Mouse (Mus musculus) spleen, adult 2 months (tissue): ENCODE results near the gene Wbp11. TPM values are rescaled to one million over a fixed set of nuclear protein-coding genes. Genes with fewer than 3 reads are reported as not detected.

Experiments
- DNase-seq, 2 experiments: peaks; one replicate each; pipeline versions ENCODE4 v3.0.0 to v3.0.0-alpha.2; 2012 to 2021; ENCODE audit warnings: low spot score in 2 of 2, low read depth in 1 of 2
- H3K27ac ChIP-seq: fragments of 200-500 bp; 2 replicates; pipeline ENCODE4 v1.5.1; 2012; ENCODE audit warnings: low read length, inconsistent platforms; ENCODE audit not compliant: insufficient read depth
- H3K27me3 ChIP-seq: fragments of 200-500 bp; 2 replicates; pipeline ENCODE4 v1.6.1; 2012; ENCODE audit warnings: mild to moderate bottlenecking, moderate library complexity, low read length, inconsistent platforms; ENCODE audit not compliant: control insufficient read depth, insufficient read depth
- H3K36me3 ChIP-seq: fragments of 200-500 bp; 2 replicates; pipeline ENCODE4 v1.6.1; 2012; ENCODE audit warnings: mild to moderate bottlenecking, low read length, inconsistent platforms; ENCODE audit not compliant: control insufficient read depth, insufficient read depth
- H3K4me1 ChIP-seq: fragments of 200-500 bp; 2 replicates; pipeline ENCODE4 v1.6.1; 2011; ENCODE audit warnings: inconsistent platforms; ENCODE audit not compliant: control insufficient read depth, insufficient read depth, insufficient read length
- H3K4me3 ChIP-seq: fragments of 200-500 bp; 2 replicates; pipeline ENCODE4 v1.5.1; 2011; ENCODE audit warnings: mild to moderate bottlenecking, inconsistent platforms; ENCODE audit not compliant: insufficient read depth, insufficient read length; ENCODE audit errors: extremely low read depth
- CTCF ChIP-seq: fragments of 200-500 bp; IDR thresholded peaks from 2 replicates; pipeline ENCODE4 v1.5.1; 2011; ENCODE audit warnings: mild to moderate bottlenecking, inconsistent platforms; ENCODE audit not compliant: insufficient read depth, insufficient read length, insufficient replicate concordance; ENCODE audit errors: extremely low read depth
- POLR2A ChIP-seq: fragments of 200-500 bp; IDR thresholded peaks from 2 replicates; pipeline ENCODE4 v1.6.1; 2011; ENCODE audit warnings: low read depth, low read length, inconsistent platforms
- WGBS: fragments of 180-500 bp; shearing (Covaris S2); methylation state at CpG from one replicate; pipeline ENCODE4 v1.1.7; 2018; 5-methylcytosine and 5-hydroxymethylcytosine counted together
- polyA plus RNA-seq: library from polyadenylated mRNA; depleted of rRNA; stranded (reverse); fragments of >200 nt; gene quantifications from 2 replicates; pipeline ENCODE4 v1.2.3, GENCODE M21; 2012

Wbp11 gene
- polyA plus RNA-seq, 1 experiment: 33.5 TPM

- TF ChIP-seq POLR2A (no peak), CTCF (no peak)
- Histone ChIP-seq H3K4me1 (peaks cover 33% of the 10 kb centered on the region), H3K4me3 (no peak overlapping the region), H3K36me3 (no peaks in the 10 kb centered on the region), H3K27me3 (no peaks in the 10 kb centered on the region), H3K27ac (no peak overlapping the region)
- DNase-seq: no peak
- 67% methylated on average over 4 of the region's 4 CpGs for WGBS
Measured at GRCm38 (mm10) chr6:136852348-136852747, 24.3 kb upstream of the Wbp11 start.

- TF ChIP-seq POLR2A: no peak
- TF ChIP-seq CTCF: no peak
- H3K27ac ChIP-seq: no peak overlapping the region
- H3K36me3 ChIP-seq: no peaks in the 10 kb centered on the region
- no peak for DNase-seq
- peaks cover 18% of the 10 kb centered on the region for H3K4me1 ChIP-seq
- WGBS: 64% methylated on average over 6 of the region's 6 CpGs
- no peak overlapping the region for H3K4me3 ChIP-seq
- H3K27me3 ChIP-seq: no peaks in the 10 kb centered on the region
Measured at GRCm38 (mm10) chr6:136850267-136850666, 22.2 kb upstream of the Wbp11 start.

DNA sequence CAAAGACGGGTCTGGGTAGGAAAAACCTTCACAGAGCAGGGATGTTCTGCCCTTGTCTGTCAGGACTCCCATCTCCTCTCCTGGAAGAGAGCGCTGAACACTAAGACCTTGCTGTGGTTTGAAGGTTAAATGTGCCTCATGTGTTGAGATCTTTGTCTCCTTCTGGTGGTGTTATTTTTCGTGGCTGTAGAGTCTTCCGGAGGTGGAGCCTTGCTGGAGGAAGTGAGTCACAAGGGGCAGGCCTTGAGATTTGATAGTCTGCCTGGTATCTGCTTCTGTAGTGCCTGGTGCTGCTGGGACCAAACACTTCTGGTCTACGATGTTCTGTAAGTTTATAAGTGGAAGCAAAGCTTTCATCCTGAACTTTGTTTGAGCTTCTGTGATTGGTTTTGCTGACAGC is 20.9 kb upstream of the Wbp11 start:
- H3K4me3 ChIP-seq: no peak overlapping the region
- no peaks in the 10 kb centered on the region for H3K36me3 ChIP-seq
- TF ChIP-seq POLR2A (no peak), CTCF (no peak)
- WGBS: 77% methylated on average over 5 of the region's 5 CpGs
- no peak for DNase-seq
- H3K4me1 ChIP-seq: peaks cover 9% of the 10 kb centered on the region; the same call in 1 of the 2 replicates
- H3K27ac ChIP-seq: no peak overlapping the region
- H3K27me3 ChIP-seq: no peaks in the 10 kb centered on the region

- Histone ChIP-seq H3K27me3 (no peaks in the 10 kb centered on the region), H3K36me3 (no peaks in the 10 kb centered on the region), H3K27ac (no peak overlapping the region), H3K4me3 (no peak overlapping the region), H3K4me1 (peaks cover 9% of the 10 kb centered on the region; the same call in 1 of the 2 replicates)
- DNase-seq: no peak
- TF ChIP-seq CTCF (no peak), POLR2A (no peak)
- 83% methylated on average over 8 of the region's 8 CpGs for WGBS
Measured at GRCm38 (mm10) chr6:136848399-136848798, 20.4 kb upstream of the Wbp11 start.

GRCm38 (mm10) chr6:136847790-136848189 is 19.8 kb upstream of the Wbp11 start:
- peaks cover 8% of the 10 kb centered on the region; the same call in 1 of the 2 replicates for H3K4me1 ChIP-seq
- TF ChIP-seq POLR2A: no peak
- peak; percentile 61; the same call in 1 of the 2 replicates for TF ChIP-seq CTCF
- no peaks in the 10 kb centered on the region for H3K27me3 ChIP-seq
- H3K4me3 ChIP-seq: no peak overlapping the region
- peak in 1 of 2 experiments; percentile 61 for DNase-seq
- 17% methylated on average over 2 of the region's 2 CpGs for WGBS
- no peaks in the 10 kb centered on the region for H3K36me3 ChIP-seq
- H3K27ac ChIP-seq: no peak overlapping the region

- no peak overlapping the region for H3K27ac ChIP-seq
- 96% methylated on average over 3 of the region's 3 CpGs for WGBS
- DNase-seq: no peak
- 0 out of 2 replicates have a peak, but pooled peaks cover 5% of the 10 kb centered on the region for H3K4me1 ChIP-seq
- H3K27me3 ChIP-seq: no peaks in the 10 kb centered on the region
- no peak overlapping the region for H3K4me3 ChIP-seq
- H3K36me3 ChIP-seq: no peaks in the 10 kb centered on the region
- TF ChIP-seq POLR2A: no peak
- no peak for TF ChIP-seq CTCF
Measured at GRCm38 (mm10) chr6:136847267-136847666, 19.2 kb upstream of the Wbp11 start.

GRCm38 (mm10) chr6:136845706-136846480 is 17.9 kb upstream of the Wbp11 start:
- H3K4me1 ChIP-seq: 0 out of 2 replicates have a peak, but pooled peaks cover 5% of the 10 kb centered on the region
- TF ChIP-seq POLR2A (no peak), CTCF (no peak)

More at GRCm38 (mm10) chr6:136845706-136846480, 17.9 kb upstream of the Wbp11 start:
- Histone ChIP-seq H3K27me3 (no peaks in the 10 kb centered on the region), H3K36me3 (no peaks in the 10 kb centered on the region), H3K27ac (no peak overlapping the region), H3K4me3 (no peak overlapping the region)
- WGBS: 85% methylated on average over 5 of the region's 5 CpGs
- no peak for DNase-seq
